Mouse (Mus musculus) ES-Bruce4 (cell line): Measurements from ENCODE around the gene Bcl7c. TPM values are rescaled to one million over a fixed set of nuclear protein-coding genes. Genes with fewer than 3 reads are reported as not detected.

ENCODE experiments used
- H3K27ac ChIP-seq: 2 replicates; pipeline ENCODE4 v1.5.1; 2012; ENCODE audit warnings: low read length, inconsistent platforms; ENCODE audit not compliant: insufficient read depth
- H3K27me3 ChIP-seq: 2 replicates; pipeline ENCODE4 v1.6.1; 2012; ENCODE audit warnings: mild to moderate bottlenecking, low read length, inconsistent platforms; ENCODE audit not compliant: control insufficient read depth, poor library complexity, insufficient read depth, severe bottlenecking
- H3K36me3 ChIP-seq: 2 replicates; pipeline ENCODE4 v1.6.1; 2012; ENCODE audit warnings: inconsistent platforms, mild to moderate bottlenecking, low read length, moderate library complexity; ENCODE audit not compliant: control insufficient read depth, poor library complexity, insufficient read depth, severe bottlenecking
- H3K4me1 ChIP-seq: one replicate; pipeline ENCODE4 v1.8.1; 2011; ENCODE audit warnings: low read length; ENCODE audit not compliant: control insufficient read depth, insufficient read depth
- H3K4me3 ChIP-seq: 2 replicates; pipeline ENCODE4 v1.5.1; 2011; ENCODE audit warnings: low read depth, mild to moderate bottlenecking, low read length
- H3K9ac ChIP-seq: 2 replicates; pipeline ENCODE4 v1.6.1; 2012; ENCODE audit warnings: low read depth, mild to moderate bottlenecking, inconsistent platforms; ENCODE audit not compliant: poor library complexity, severe bottlenecking
- H3K9me3 ChIP-seq: replicated peaks from 2 replicates; pipeline ENCODE4 v1.6.1; 2012; ENCODE audit warnings: mild to moderate bottlenecking, low read length, inconsistent platforms; ENCODE audit not compliant: control insufficient read depth, poor library complexity, insufficient read depth, severe bottlenecking
- CTCF ChIP-seq: IDR thresholded peaks from one replicate; pipeline ENCODE4 v1.8.1; 2011; ENCODE audit warnings: low read depth, low read length
- EP300 ChIP-seq: IDR thresholded peaks from 2 replicates; pipeline ENCODE4 v1.6.1; 2011; ENCODE audit warnings: low read depth, low read length; ENCODE audit not compliant: insufficient read depth
- POLR2A ChIP-seq: IDR thresholded peaks from one replicate; pipeline ENCODE4 v1.8.1; 2011; ENCODE audit warnings: low read length; ENCODE audit not compliant: insufficient read depth
- polyA plus RNA-seq: library from polyadenylated mRNA; stranded (reverse); fragments of >200 nt; gene quantifications from 2 replicates; pipeline ENCODE4 v1.2.4, GENCODE M21; 2011; ENCODE audit warnings: low read depth; ENCODE audit not compliant: missing spikeins, insufficient read depth, insufficient read length

The Bcl7c gene
- polyA plus RNA-seq, 1 experiment: 49.8 TPM

DNA sequence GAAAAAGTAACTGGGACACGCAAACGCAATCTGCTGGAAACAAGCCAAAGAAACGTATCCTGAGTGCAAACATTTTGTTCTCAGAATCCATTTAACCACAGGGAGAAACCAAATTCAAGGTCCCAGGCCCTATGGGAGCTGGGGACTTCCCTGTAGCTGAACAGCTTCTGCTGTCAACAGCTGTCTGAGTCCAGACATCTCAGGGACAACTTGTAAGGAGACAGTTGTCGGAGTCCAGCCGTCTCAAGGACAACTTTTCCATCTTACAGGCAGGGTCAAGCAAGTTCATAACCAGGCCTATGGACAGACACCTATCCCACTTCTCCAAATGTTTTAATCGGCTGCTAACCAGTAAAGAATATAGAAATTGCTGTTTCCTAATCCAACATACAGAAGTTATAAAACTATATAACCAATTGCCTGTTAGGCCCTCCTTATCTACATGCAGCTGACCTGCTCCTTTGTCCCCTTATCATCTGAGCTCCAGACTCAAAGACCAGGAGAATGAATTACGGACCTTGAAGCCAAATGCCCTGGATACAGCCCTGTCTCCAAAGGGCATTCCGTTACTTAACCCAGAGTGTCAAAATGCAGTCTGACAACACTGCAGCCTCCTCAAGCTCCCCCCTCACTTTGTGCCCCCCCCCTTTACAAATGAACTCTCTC is 26.7 kb downstream of the Bcl7c start:
- TF ChIP-seq EP300: no peak
- TF ChIP-seq CTCF: no peak
- no peak for TF ChIP-seq POLR2A
- no peak overlapping the region for H3K9ac ChIP-seq
- no peak overlapping the region for H3K27ac ChIP-seq
- no peaks in the 10 kb centered on the region for H3K27me3 ChIP-seq
- H3K36me3 ChIP-seq: no peaks in the 10 kb centered on the region
- H3K4me1 ChIP-seq: no peaks in the 10 kb centered on the region
- no peaks in the 10 kb centered on the region for H3K9me3 ChIP-seq
- H3K4me3 ChIP-seq: no peak overlapping the region

- Histone ChIP-seq H3K36me3 (no peaks in the 10 kb centered on the region), H3K4me3 (no peak overlapping the region), H3K9me3 (no peaks in the 10 kb centered on the region), H3K9ac (no peak overlapping the region), H3K27ac (no peak overlapping the region), H3K27me3 (no peaks in the 10 kb centered on the region), H3K4me1 (no peaks in the 10 kb centered on the region)
- TF ChIP-seq POLR2A (no peak), CTCF (no peak), EP300 (no peak)
Observed at GRCm38 (mm10) chr7:127680541-127680940, 28.2 kb downstream of the Bcl7c start.

GRCm38 (mm10) chr7:127678811-127679210 is 29.9 kb downstream of the Bcl7c start:
- Histone ChIP-seq H3K27ac (no peak overlapping the region), H3K9me3 (no peaks in the 10 kb centered on the region), H3K4me3 (no peak overlapping the region), H3K9ac (no peak overlapping the region), H3K4me1 (no peaks in the 10 kb centered on the region), H3K36me3 (no peaks in the 10 kb centered on the region), H3K27me3 (no peaks in the 10 kb centered on the region)
- TF ChIP-seq CTCF: no peak
- no peak for TF ChIP-seq POLR2A
- TF ChIP-seq EP300: no peak

- Histone ChIP-seq H3K36me3 (no peaks in the 10 kb centered on the region), H3K4me1 (no peaks in the 10 kb centered on the region), H3K9ac (no peak overlapping the region), H3K27me3 (no peaks in the 10 kb centered on the region), H3K9me3 (no peaks in the 10 kb centered on the region), H3K27ac (no peak overlapping the region), H3K4me3 (no peak overlapping the region)
- no peak for TF ChIP-seq EP300
- no peak for TF ChIP-seq CTCF
- TF ChIP-seq POLR2A: no peak
Observed at GRCm38 (mm10) chr7:127677609-127678008, 31.1 kb downstream of the Bcl7c start.

- H3K9me3 ChIP-seq: no peaks in the 10 kb centered on the region
- TF ChIP-seq POLR2A: no peak
- TF ChIP-seq EP300: 0 out of 2 replicates have a peak, but pooled peaks have one; percentile 25
- peak; percentile 96 for TF ChIP-seq CTCF
- H3K27ac ChIP-seq: no peak overlapping the region
- no peak overlapping the region for H3K9ac ChIP-seq
- no peaks in the 10 kb centered on the region for H3K4me1 ChIP-seq
- H3K27me3 ChIP-seq: no peaks in the 10 kb centered on the region
- H3K4me3 ChIP-seq: no peak overlapping the region
- no peaks in the 10 kb centered on the region for H3K36me3 ChIP-seq
Observed at GRCm38 (mm10) chr7:127677077-127677476, 31.7 kb downstream of the Bcl7c start.

GRCm38 (mm10) chr7:127675391-127675811 is 33.3 kb downstream of the Bcl7c start:
- Histone ChIP-seq H3K4me3 (no peak overlapping the region), H3K27ac (peak overlapping the region; percentile 24; the same call in 1 of the 2 replicates)

More at GRCm38 (mm10) chr7:127675391-127675811, 33.3 kb downstream of the Bcl7c start:
- Histone ChIP-seq H3K27me3 (no peaks in the 10 kb centered on the region), H3K9ac (no peak overlapping the region), H3K36me3 (no peaks in the 10 kb centered on the region), H3K9me3 (no peaks in the 10 kb centered on the region), H3K4me1 (no peaks in the 10 kb centered on the region)
- TF ChIP-seq POLR2A (no peak), CTCF (no peak), EP300 (no peak)
